Mouse (Mus musculus) embryonic fibroblast, embryonic 13.5 days (primary cell): ENCODE measurements around the gene Gm21969.

ENCODE experiments used
- CTCF ChIP-seq: IDR thresholded peaks from 2 replicates; pipeline ENCODE4 v1.5.1; 2011; ENCODE audit warnings: mild to moderate bottlenecking, control low read depth, low read length, moderate library complexity, borderline replicate concordance; ENCODE audit not compliant: insufficient read depth
- POLR2A ChIP-seq: IDR thresholded peaks from 2 replicates; pipeline ENCODE4 v1.6.1; 2011; ENCODE audit warnings: low read depth, mild to moderate bottlenecking, control low read depth, low read length, moderate library complexity

GRCm38 (mm10) chr4:139630171-139630570 lies 27.2 kb downstream of the Gm21969 start:
- TF ChIP-seq CTCF (no peak), POLR2A (no peak)
